Mouse (Mus musculus): ENCODE data around the gene Rab6b. TPM values are rescaled to one million over a fixed set of nuclear protein-coding genes. Genes with fewer than 3 reads are reported as not detected.

Gene Rab6b
- total and polyA plus RNA-seq, 3 experiments = 0.04 to 0.19 TPM; not detected in 1

DNA sequence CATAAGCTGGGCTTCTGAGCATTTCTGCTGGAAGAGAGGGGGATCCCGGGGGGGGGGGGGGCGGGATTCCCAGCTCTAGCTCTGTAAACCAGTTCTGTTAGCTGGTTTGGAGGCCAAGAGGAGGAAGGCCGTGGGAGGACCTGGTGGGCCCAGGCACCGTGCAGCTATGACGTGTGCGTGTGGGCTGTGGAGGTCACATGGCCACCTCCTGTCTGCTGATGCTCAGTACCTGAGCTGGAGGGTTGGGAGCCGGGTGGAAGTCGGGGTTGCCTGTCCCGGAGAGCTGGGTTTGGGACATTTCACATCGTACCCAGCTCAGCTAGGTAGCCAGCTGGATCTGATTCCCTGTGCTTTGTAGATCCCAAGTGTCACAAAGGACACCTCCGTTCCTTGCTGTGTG, 1.8 kb downstream of the Rab6b start:
- H3K27me3 ChIP-seq (replicated peaks) = peaks cover 33% of the 10 kb centered on the region
- dilution Hi-C loops (cut with MboI; ENCODE audit: extremely low pct_ligation_motif_present, extremely low pct_unique_long_range_greater_than_20kb, low sequenced_read_pairs) (no loop called here), in situ Hi-C loops (cut with MboI; ENCODE audit: low pct_ligation_motif_present, low pct_unique_long_range_greater_than_20kb, low sequenced_read_pairs) (no loop called here)
- H3K79me2 ChIP-seq (replicated peaks; ENCODE audit: control insufficient read depth, extremely low read depth, insufficient read depth, poor library complexity, severe bottlenecking) = no peaks in the 10 kb centered on the region
- no peak for TF ChIP-seq CTCF (conservative IDR thresholded peaks at IDR 0.05 in 1 of 2, IDR thresholded peaks at IDR 0.05 in 1 of 2; ENCODE audit: low read depth in 2 of 2, low read length in 2 of 2)
- no peak for TF ChIP-seq USF2 (conservative IDR thresholded peaks at IDR 0.05; ENCODE audit: low read depth, low read length)
- no peak for TF ChIP-seq GABPA (IDR thresholded peaks at IDR 0.05; ENCODE audit: insufficient replicate concordance, low read depth, low read length)
- no peak for TF ChIP-seq PAX5 (IDR thresholded peaks at IDR 0.05; ENCODE audit: low read length)
- TF ChIP-seq POLR2A (IDR thresholded peaks at IDR 0.05; ENCODE audit: low read depth, low read length) = no peak
- no peak for TF ChIP-seq USF1 (IDR thresholded peaks at IDR 0.05; ENCODE audit: low read depth, low read length)
- no peak for TF ChIP-seq MXI1 (IDR thresholded peaks at IDR 0.05; ENCODE audit: low read depth, low read length)
- TF ChIP-seq ZMIZ1 (IDR thresholded peaks at IDR 0.05; ENCODE audit: low read depth, low read length) = no peak
- no peak for TF ChIP-seq E2F4 (IDR thresholded peaks at IDR 0.05; ENCODE audit: insufficient replicate concordance, low read depth, low read length)
- no peak for TF ChIP-seq CHD1 (IDR thresholded peaks at IDR 0.05; ENCODE audit: low read depth, low read length)
- TF ChIP-seq MEF2A (IDR thresholded peaks at IDR 0.05; ENCODE audit: borderline replicate concordance, low read depth, low read length) = no peak
- TF ChIP-seq SIN3A (IDR thresholded peaks at IDR 0.05; ENCODE audit: low read length) = no peak
- no peak overlapping the region for H3K27ac ChIP-seq (ENCODE audit: insufficient read depth, low read depth)
- no peak overlapping the region for H3K9ac ChIP-seq (ENCODE audit: insufficient read depth, low read depth)
- H3K4me2 ChIP-seq (ENCODE audit: insufficient read depth, low read depth, poor library complexity, severe bottlenecking) = no peak overlapping the region
- H3K9me3 ChIP-seq (replicated peaks; ENCODE audit: low read length) = no peaks in the 10 kb centered on the region
- H3K4me3 ChIP-seq (replicated peaks in 1 of 3; ENCODE audit: low read depth in 2 of 3, low read length in 2 of 3, poor library complexity in 1 of 3) = no peak overlapping the region
- H3K4me1 ChIP-seq (ENCODE audit: control insufficient read depth in 1 of 2, insufficient read depth in 2 of 2) = no peaks in the 10 kb centered on the region
- H3K36me3 ChIP-seq (replicated peaks in 1 of 2; ENCODE audit: control insufficient read depth in 1 of 2, insufficient read depth in 1 of 2, low read length in 1 of 2) = no peaks in the 10 kb centered on the region
- no peak for DNase-seq (ENCODE audit: extremely low read depth)

DNA sequence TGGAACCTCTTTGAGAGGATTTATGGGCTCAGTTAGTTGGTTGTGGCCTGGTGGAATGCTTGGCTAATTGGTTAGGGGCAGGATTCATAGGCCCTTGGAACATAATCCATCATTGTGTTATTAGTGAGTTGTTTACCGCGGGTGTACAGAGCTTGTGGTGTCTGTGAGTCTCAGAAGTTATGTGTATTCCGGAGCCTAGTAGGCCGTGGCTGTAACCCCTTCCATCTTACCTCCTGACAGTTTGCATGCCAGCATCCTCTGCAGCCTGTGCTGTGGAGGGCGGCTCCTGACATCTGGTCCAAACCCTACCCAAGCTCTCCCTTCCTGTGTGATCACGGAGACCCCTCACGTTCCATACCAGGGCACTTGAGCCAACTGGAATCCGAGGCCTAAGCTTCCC, 2.7 kb downstream of the Rab6b start:
- no peak for TF ChIP-seq JUND (conservative IDR thresholded peaks at IDR 0.05; ENCODE audit: low read depth, low read length)
- no peak for TF ChIP-seq BHLHE40 (IDR thresholded peaks at IDR 0.05; ENCODE audit: low read depth, low read length)
- no peak for TF ChIP-seq CHD2 (IDR thresholded peaks at IDR 0.05; ENCODE audit: low read length)
- TF ChIP-seq IRF4 (IDR thresholded peaks at IDR 0.05; ENCODE audit: low read depth, low read length) = no peak
- TF ChIP-seq GABPA (IDR thresholded peaks at IDR 0.05; ENCODE audit: insufficient replicate concordance, low read depth, low read length) = no peak
- no peak for TF ChIP-seq ZKSCAN1 (IDR thresholded peaks at IDR 0.05; ENCODE audit: borderline replicate concordance, low read depth, low read length)
- TF ChIP-seq UBTF (IDR thresholded peaks at IDR 0.05; ENCODE audit: low read depth, low read length) = no peak
- H3K36me3 ChIP-seq (replicated peaks in 1 of 2; ENCODE audit: control insufficient read depth in 1 of 2, insufficient read depth in 1 of 2, low read length in 1 of 2) = no peaks in the 10 kb centered on the region
- no peak overlapping the region for H3K27ac ChIP-seq (ENCODE audit: insufficient read depth, low read depth)
- no peaks in the 10 kb centered on the region for H3K79me2 ChIP-seq (replicated peaks; ENCODE audit: control insufficient read depth, extremely low read depth, insufficient read depth, poor library complexity, severe bottlenecking)
- H3K27me3 ChIP-seq (replicated peaks) = peaks cover 35% of the 10 kb centered on the region
- H3K9me3 ChIP-seq (replicated peaks; ENCODE audit: low read length) = no peaks in the 10 kb centered on the region
- H3K4me1 ChIP-seq (ENCODE audit: control insufficient read depth in 1 of 2, insufficient read depth in 2 of 2) = peaks cover 0 to 2% of the 10 kb centered on the region in 2 experiments; a peak in 1 of 4 replicates
- no peak overlapping the region for H3K4me2 ChIP-seq (ENCODE audit: insufficient read depth, low read depth, poor library complexity, severe bottlenecking)
- H3K4me3 ChIP-seq (replicated peaks in 1 of 3; ENCODE audit: low read depth in 2 of 3, low read length in 2 of 3, poor library complexity in 1 of 3) = no peak overlapping the region
- in situ Hi-C loops (cut with MboI; ENCODE audit: low pct_ligation_motif_present, low pct_unique_long_range_greater_than_20kb, low sequenced_read_pairs) (no loop called here), dilution Hi-C loops (cut with MboI; ENCODE audit: extremely low pct_ligation_motif_present, extremely low pct_unique_long_range_greater_than_20kb, low sequenced_read_pairs) (no loop called here)
- no peak for DNase-seq (ENCODE audit: extremely low read depth)
- no peak overlapping the region for H3K9ac ChIP-seq (ENCODE audit: insufficient read depth, low read depth)

Measured in CH12.LX (cell line).